Mouse (Mus musculus) erythroblast, adult 5-6 weeks (primary cell): Measurements from ENCODE around the gene Myh7b. TPM values are rescaled to one million over a fixed set of nuclear protein-coding genes. Genes with fewer than 3 reads are reported as not detected.

Experiments used
- ATAC-seq: replicated peaks from 2 replicates; pipeline ENCODE4 v1.8.0; 2016; ENCODE audit warnings: moderate number of reproducible peaks, mild to moderate bottlenecking, moderate TSS enrichment, inconsistent platforms; ENCODE audit not compliant: poor library complexity, low FRiP score, severe bottlenecking
- total RNA-seq, 2 experiments: library from RNA; stranded (forward) in 1 of 2; stranded (reverse) in 1 of 2; fragments of 150-400 nt in 1 of 2; fragments of 200-764, 138-1000 nt in 1 of 2; gene quantifications; 2 replicates each; pipeline versions ENCODE4 v1.2.3 to v1.2.4; 2015 to 2017; ENCODE audit warnings: low replicate concordance in 2 of 2

The Myh7b gene
- total RNA-seq, 2 experiments from 2014 or later, result not detected

- ATAC-seq, result no peak
These were observed 15.5 kb upstream of the Myh7b start for GRCm38 (mm10) chr2:155595516-155595915.

- ATAC-seq, result no peak
These were observed 7.3 kb upstream of the Myh7b start for GRCm38 (mm10) chr2:155603707-155604106.

DNA sequence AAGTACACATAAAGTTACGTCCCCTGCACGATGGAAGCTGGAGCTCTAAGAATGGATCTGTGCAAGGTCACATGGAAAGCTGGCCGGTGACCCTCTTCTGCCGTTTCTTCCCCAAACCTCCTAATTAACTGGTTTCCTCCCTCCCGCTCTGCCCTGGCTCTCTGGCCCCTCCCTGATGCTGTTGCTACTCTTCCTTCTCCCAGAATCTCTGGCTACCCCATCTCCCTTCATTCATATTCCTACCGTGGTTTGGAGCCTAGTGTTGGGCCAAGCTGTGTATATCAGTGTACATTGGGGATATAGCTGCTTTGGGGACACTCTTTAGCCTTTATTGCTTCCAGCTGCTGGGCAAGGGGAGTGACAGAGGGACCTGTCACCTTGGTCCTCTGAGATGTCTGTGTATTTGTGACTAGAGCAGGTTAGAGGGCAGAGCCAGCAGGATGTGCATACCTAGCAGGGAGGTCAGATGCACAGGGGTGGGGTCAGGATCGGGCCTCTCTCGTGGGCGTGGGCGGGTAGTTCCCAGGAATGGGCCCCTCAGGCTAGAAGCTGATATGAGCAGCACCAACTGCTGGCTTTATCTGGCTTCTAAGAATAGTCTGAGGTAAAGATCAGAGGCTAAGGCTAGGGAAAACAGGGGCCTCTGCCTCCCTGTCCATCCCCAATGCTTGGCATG lies 6.3 kb upstream of the Myh7b start:
- peak; percentile 83 for ATAC-seq

DNA sequence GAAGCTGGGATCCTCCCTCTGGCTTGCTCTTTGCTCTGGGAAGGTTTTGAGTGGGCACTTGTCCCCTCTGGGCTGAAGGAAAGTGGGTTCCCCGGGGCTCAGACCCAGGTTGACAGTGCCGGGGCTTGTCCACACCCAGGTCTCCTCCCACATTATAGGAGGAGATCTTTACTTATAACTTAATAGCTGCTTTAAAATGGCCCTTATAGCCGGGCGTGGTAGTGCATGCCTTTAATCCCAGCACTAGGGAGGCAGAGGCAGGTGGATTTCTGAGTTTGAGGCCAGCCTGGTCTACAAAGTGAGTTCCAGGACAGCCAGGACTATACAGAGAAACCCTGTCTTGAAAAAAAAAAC lies 5.8 kb upstream of the Myh7b start:
- peak; percentile 71 for ATAC-seq

- ATAC-seq, result no peak
These were observed 4.7 kb upstream of the Myh7b start for GRCm38 (mm10) chr2:155606360-155606759.

- ATAC-seq, result no peak
These were observed 980 bp downstream of the Myh7b start for GRCm38 (mm10) chr2:155611834-155612550.

DNA sequence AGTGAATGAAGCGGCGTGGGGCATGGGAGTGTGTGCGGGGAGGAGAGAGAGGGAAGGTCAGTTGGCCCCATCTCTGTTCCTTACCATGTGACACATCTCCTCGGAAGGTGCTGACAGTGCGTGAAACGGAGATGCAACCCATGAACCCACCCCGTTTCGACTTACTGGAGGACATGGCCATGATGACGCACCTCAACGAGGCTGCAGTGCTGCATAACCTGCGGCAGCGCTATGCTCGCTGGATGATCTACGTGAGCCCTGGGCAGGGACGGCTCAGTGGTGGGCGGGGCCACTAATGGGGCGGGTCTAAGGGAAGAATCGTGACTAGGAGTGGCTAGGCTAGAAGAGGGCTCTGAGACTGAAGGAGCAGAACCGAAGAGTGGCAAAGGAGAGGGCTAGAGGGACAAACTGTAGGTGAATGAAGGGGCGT lies 2.3 kb downstream of the Myh7b start:
- ATAC-seq, result peak; percentile 93

DNA sequence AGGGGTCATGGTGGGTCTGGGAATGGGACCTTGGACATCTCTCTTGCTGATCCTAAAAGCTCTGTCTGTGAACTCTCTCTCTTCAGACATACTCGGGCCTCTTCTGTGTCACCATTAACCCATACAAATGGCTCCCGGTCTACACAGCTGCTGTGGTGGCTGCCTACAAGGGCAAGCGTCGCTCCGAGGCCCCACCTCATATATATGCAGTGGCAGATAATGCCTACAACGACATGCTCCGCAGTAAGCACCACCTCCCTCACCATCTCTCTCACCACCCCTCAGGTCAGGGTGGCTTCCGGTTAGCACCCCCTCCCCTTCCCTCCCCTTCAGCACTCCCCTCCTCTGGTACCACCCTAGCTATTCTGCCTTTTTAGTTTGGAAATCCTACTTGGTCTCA lies 2.9 kb downstream of the Myh7b start:
- peak; percentile 4; the same call in 1 of the 2 replicates for ATAC-seq

DNA sequence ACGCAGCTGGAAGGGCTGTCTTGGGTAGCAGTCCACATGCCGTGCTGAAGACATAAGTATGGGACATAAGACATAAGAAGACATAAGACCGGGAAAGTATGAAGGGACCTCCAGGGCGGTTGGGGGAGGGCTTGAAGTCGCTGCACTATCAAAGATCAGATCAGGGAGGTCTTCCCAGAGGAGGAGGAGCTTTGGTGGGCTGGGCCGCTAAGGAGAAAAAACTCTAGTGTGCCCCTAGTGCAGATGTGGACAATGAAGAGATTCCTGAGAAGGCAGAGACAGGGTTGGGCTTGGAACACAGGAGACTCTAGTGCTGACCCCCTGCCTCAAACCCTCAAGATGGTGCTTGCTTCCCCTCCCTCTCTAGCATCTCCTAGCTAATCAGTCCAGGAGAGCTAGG lies 6.0 kb downstream of the Myh7b start:
- ATAC-seq, result no peak

- ATAC-seq, result peak; percentile 73
These were observed 8.8 kb downstream of the Myh7b start for GRCm38 (mm10) chr2:155619817-155620216.

DNA sequence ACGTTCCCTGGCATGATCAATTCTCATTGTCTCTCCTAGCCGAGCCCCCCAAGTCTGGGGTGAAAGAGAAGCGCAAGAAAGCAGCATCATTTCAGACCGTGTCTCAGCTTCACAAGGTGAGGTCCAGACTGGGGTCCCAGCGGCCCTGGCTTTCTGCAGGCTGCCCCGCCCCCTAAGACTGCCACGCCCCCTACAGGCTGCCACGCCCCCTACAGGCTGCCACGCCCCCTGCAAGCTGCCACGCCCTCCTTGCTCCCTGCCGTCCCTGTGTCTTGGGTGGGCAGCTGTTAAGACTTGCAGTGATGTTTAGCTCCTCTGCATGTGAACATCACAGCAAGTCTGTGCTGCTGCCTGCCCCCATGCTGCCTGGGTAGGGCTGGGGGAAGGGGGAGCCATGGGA lies 11.6 kb downstream of the Myh7b start:
- ATAC-seq, result no peak

DNA sequence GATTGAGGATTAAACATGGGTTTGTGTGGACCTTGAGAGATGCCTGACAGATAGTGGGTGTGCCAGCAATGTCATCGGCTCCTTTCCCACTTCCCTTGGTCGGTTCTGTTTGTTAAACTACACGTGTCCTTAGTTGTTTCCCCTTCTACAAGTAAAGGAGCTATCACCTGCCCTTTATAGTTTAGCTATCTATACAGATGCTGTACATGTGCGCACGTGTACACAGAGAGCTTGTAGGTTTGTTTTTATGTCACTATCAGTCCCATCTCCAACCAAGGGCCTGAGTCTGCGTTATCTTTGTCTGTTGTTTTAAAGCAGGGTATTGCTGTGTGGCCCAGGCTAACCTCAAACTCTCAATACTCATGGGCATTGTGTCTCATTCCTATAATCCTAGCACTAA lies 13.0 kb downstream of the Myh7b start:
- no peak for ATAC-seq

- ATAC-seq, result peak; percentile 60
These were observed 13.7 kb downstream of the Myh7b start for GRCm38 (mm10) chr2:155624730-155625129.

DNA sequence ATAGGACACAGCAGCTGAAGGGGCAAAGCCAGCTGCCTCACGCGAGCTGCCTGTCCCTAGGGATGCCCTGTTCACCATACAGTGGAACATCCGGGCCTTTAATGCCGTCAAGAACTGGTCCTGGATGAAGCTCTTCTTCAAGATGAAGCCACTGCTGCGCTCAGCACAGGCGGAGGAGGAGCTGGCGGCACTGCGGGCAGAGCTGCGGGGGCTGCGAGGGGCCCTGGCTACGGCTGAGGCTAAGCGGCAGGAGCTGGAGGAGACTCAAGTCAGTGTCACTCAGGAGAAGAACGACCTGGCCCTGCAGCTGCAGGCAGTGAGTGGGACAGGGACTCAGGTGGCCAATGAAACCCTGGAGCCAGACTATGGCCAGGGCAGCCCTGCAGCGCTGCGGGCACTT lies 15.3 kb downstream of the Myh7b start:
- no peak for ATAC-seq

- ATAC-seq, result peak; percentile 63
These were observed 16.2 kb downstream of the Myh7b start for GRCm38 (mm10) chr2:155627030-155627738.

DNA sequence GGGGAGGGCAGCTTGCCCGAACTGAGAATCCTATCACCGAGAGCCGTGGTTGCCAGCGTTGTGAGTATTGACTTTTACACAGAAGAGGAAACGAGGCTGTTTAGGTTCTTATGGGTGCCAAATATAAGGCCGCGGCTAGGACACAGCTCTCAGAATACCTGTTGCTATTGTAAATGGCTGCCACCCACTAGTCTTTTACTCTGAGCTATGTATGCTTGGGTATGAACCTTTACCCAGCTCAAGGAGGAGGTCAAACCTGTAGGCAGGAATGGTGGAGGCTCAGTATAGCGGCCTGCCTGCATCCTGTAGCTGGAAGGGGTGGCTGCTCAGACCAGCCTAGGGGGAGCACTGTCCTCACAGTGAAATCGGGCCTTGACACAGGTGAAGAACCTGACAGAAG lies 17.1 kb downstream of the Myh7b start:
- no peak for ATAC-seq

GRCm38 (mm10) chr2:155628519-155628918 lies 17.5 kb downstream of the Myh7b start:
- no peak for ATAC-seq

GRCm38 (mm10) chr2:155629231-155629661 lies 18.2 kb downstream of the Myh7b start:
- ATAC-seq, result no peak

DNA sequence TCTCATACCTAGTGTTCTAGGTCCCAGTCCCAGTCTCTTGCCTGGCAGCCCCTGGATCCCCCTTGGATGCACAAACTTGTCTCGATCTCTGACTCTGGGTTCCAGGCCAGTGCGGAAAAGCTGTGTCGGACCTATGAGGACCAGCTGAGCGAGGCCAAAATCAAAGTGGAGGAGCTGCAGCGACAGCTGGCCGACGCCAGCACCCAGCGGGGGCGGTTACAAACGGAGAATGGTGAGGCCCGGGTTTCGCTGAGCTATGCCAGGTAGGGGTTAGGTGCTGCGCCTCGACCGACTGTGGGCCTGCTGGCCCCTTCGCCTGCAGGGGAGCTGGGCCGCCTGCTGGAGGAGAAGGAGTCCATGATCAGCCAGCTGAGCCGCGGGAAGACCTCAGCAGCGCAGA lies 19.1 kb downstream of the Myh7b start:
- no peak for ATAC-seq

DNA sequence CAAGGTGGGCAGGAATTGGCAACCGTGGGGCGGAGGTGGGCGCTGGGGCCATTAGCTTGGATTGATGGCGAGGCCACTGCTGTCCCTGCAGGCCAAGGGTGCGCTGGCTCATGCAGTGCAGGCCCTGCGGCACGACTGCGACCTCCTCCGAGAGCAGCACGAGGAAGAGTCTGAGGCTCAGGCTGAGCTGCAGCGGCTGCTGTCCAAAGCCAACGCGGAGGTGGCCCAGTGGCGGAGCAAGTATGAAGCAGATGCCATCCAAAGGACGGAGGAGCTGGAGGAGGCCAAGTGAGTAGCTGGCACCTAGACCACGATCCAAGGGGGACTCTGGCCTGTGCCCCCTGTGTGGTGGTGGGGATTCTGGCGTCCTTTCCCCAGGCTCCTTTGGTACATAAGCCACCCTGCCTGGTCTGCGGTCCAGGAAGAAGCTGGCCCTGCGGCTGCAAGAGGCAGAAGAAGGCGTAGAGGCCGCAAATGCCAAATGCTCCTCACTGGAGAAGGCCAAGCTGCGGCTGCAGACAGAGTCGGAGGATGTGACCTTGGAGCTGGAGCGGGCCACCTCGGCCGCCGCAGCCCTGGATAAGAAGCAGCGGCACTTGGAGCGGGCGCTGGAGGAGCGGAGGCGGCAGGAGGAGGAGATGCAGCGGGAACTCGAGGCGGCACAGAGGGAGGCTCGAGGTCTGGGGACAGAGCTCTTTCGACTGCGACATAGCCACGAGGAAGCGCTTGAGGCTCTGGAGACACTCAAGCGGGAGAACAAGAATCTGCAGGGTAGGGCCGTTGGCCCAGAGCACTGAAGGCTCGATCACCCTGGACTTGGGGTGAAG lies 19.8 kb downstream of the Myh7b start:
- no peak for ATAC-seq
